Mouse (Mus musculus) megakaryocyte, embryonic 14.5 days (primary cell): ENCODE data around the gene Dlec1.

Source experiments
- FLI1 ChIP-seq: IDR thresholded peaks from 2 replicates; pipeline ENCODE4 v1.6.1; 2012; ENCODE audit warnings: low read length, inconsistent platforms, mixed read lengths
- GATA1 ChIP-seq: IDR thresholded peaks from 3 replicates; pipeline ENCODE4 v1.6.1; 2012; ENCODE audit warnings: mixed read lengths, low read length, inconsistent platforms, borderline replicate concordance

- no peak for TF ChIP-seq GATA1
- no peak for TF ChIP-seq FLI1
Measured at GRCm38 (mm10) chr9:119130692-119131091, 28.4 kb downstream of the Dlec1 start.
